Mouse (Mus musculus) ES-E14 (cell line): ENCODE data around the gene Il17rb. TPM values are rescaled to one million over a fixed set of nuclear protein-coding genes. Genes with fewer than 3 reads are reported as not detected.

Experiments used
- DNase-seq: peaks from one replicate; pipeline ENCODE4 v3.0.0-alpha.2; 2013; ENCODE audit warnings: low read depth, low spot score
- H3K27ac ChIP-seq: 2 replicates; pipeline ENCODE4 v1.5.1; 2012; ENCODE audit warnings: low read depth, mild to moderate bottlenecking, low read length, moderate library complexity, mixed read lengths; ENCODE audit not compliant: poor library complexity, insufficient read depth, severe bottlenecking
- H3K36me3 ChIP-seq: 2 replicates; pipeline ENCODE4 v1.6.1; 2012; ENCODE audit warnings: mild to moderate bottlenecking, low read length, moderate library complexity, mixed read lengths; ENCODE audit not compliant: control insufficient read depth, poor library complexity, insufficient read depth, severe bottlenecking
- H3K4me1 ChIP-seq, 2 experiments: fragments of 150-350 bp in 1 of 2; sonication (generic) in 1 of 2; 2 replicates each; pipeline ENCODE4 v1.6.1; 2012; ENCODE audit warnings: low read length in 2 of 2, mild to moderate bottlenecking in 1 of 2, mixed read lengths in 1 of 2; ENCODE audit not compliant: control insufficient read depth in 2 of 2, insufficient read depth in 2 of 2, poor library complexity in 1 of 2
- H3K4me3 ChIP-seq, 2 experiments: fragments of 150-350 bp in 1 of 2; sonication (generic) in 1 of 2; 2 replicates each; pipeline ENCODE4 v1.5.1; 2012; ENCODE audit warnings: low read length in 2 of 2, low read depth in 1 of 2, mild to moderate bottlenecking in 1 of 2, mixed read lengths in 1 of 2; ENCODE audit not compliant: insufficient read depth in 1 of 2, poor library complexity in 1 of 2, severe bottlenecking in 1 of 2
- H3K9ac ChIP-seq: 2 replicates; pipeline ENCODE4 v1.6.1; 2012; ENCODE audit warnings: low read depth, mild to moderate bottlenecking, low read length, mixed read lengths; ENCODE audit not compliant: poor library complexity, insufficient read depth, severe bottlenecking
- H3K9me3 ChIP-seq: fragments of 150-350 bp; sonication (generic); 2 replicates; pipeline ENCODE4 v1.6.1; 2012; ENCODE audit warnings: low read depth, mild to moderate bottlenecking, low read length; ENCODE audit not compliant: control insufficient read depth, insufficient read depth
- CHD2 ChIP-seq: IDR thresholded peaks from 2 replicates; pipeline ENCODE4 v1.6.1; 2014; ENCODE audit warnings: mild to moderate bottlenecking, low read depth, low read length, inconsistent platforms
- HCFC1 ChIP-seq: IDR thresholded peaks from 2 replicates; pipeline ENCODE4 v1.6.1; 2012; ENCODE audit warnings: low read length, inconsistent platforms, borderline replicate concordance; ENCODE audit not compliant: insufficient read depth
- MAFK ChIP-seq: IDR thresholded peaks from 2 replicates; pipeline ENCODE4 v1.6.1; 2014; ENCODE audit warnings: mild to moderate bottlenecking, low read depth, low read length, inconsistent platforms; ENCODE audit not compliant: insufficient read depth
- ZC3H11A ChIP-seq: IDR thresholded peaks from 2 replicates; pipeline ENCODE4 v1.6.1; 2012; ENCODE audit warnings: low read depth, mild to moderate bottlenecking, inconsistent platforms, low read length, borderline replicate concordance
- ZNF384 ChIP-seq: IDR thresholded peaks from 2 replicates; pipeline ENCODE4 v1.6.1; 2012; ENCODE audit warnings: low read depth, low read length, inconsistent platforms
- in situ Hi-C, 2 experiments: fragments of 600-800 bp; cut with MboI; formaldehyde crosslinking; loops; one replicate each; pipeline ENCODE4 v1.15.1; 2025; ENCODE audit warnings: low sequenced_read_pairs in 2 of 2, inconsistent platforms in 1 of 2; ENCODE audit not compliant: unreplicated experiment in 2 of 2
- total RNA-seq: library from RNA; depleted of rRNA; stranded (reverse); fragments of 300-350 nt; gene quantifications from 2 replicates; pipeline ENCODE4 v1.2.3, GENCODE M21; 2012

Gene Il17rb
- total RNA-seq, 1 experiment: 0.62 TPM

- no peaks in the 10 kb centered on the region for H3K4me1 ChIP-seq
- no peaks in the 10 kb centered on the region for H3K9me3 ChIP-seq
- TF ChIP-seq HCFC1: no peak
- no peak for TF ChIP-seq ZNF384
- TF ChIP-seq MAFK: no peak
- TF ChIP-seq CHD2: no peak
- TF ChIP-seq ZC3H11A: no peak
- DNase-seq: no peak
- in situ Hi-C loops: no loop called here
- H3K9ac ChIP-seq: no peak overlapping the region
- no peaks in the 10 kb centered on the region for H3K36me3 ChIP-seq
- no peak overlapping the region for H3K4me3 ChIP-seq
- no peak overlapping the region for H3K27ac ChIP-seq
Observed at GRCm38 (mm10) chr14:30011886-30012560, 3.3 kb upstream of the Il17rb start.

GRCm38 (mm10) chr14:30009864-30010560 lies 1.3 kb upstream of the Il17rb start:
- Histone ChIP-seq H3K4me1 (no peaks in the 10 kb centered on the region), H3K9ac (no peak overlapping the region), H3K27ac (no peak overlapping the region), H3K9me3 (no peaks in the 10 kb centered on the region), H3K4me3 (no peak overlapping the region), H3K36me3 (no peaks in the 10 kb centered on the region)
- TF ChIP-seq HCFC1 (no peak), MAFK (no peak), CHD2 (no peak), ZNF384 (no peak)
- in situ Hi-C loops: no loop called here
- no peak for DNase-seq

- peaks cover 14% of the 10 kb centered on the region; the same call in 1 of the 2 replicates for H3K36me3 ChIP-seq
- no peak overlapping the region for H3K9ac ChIP-seq
- no peak overlapping the region for H3K4me3 ChIP-seq
- DNase-seq: no peak
- no peak overlapping the region for H3K27ac ChIP-seq
- no peak for TF ChIP-seq CHD2
- no peak for TF ChIP-seq ZC3H11A
- TF ChIP-seq ZNF384: no peak
- TF ChIP-seq MAFK: no peak
- no peak for TF ChIP-seq HCFC1
- H3K4me1 ChIP-seq: peaks cover 0 to 15% of the 10 kb centered on the region in 2 experiments; a peak in 3 of 4 replicates
- no peaks in the 10 kb centered on the region for H3K9me3 ChIP-seq
- in situ Hi-C loops: no loop called here
Observed at GRCm38 (mm10) chr14:29999475-29999811, 9.3 kb downstream of the Il17rb start.

GRCm38 (mm10) chr14:29998747-29999474 lies 9.8 kb downstream of the Il17rb start:
- TF ChIP-seq ZC3H11A: no peak
- TF ChIP-seq HCFC1: no peak
- TF ChIP-seq MAFK: no peak
- no peak for TF ChIP-seq CHD2
- TF ChIP-seq ZNF384: no peak
- H3K4me3 ChIP-seq: no peak overlapping the region
- H3K9ac ChIP-seq: no peak overlapping the region
- H3K27ac ChIP-seq: no peak overlapping the region; the same call in 1 of the 2 replicates
- no peaks in the 10 kb centered on the region for H3K9me3 ChIP-seq
- H3K36me3 ChIP-seq: peaks cover 18% of the 10 kb centered on the region
- in situ Hi-C loops: no loop called here
- peaks cover 0 to 15% of the 10 kb centered on the region in 2 experiments; a peak in 3 of 4 replicates for H3K4me1 ChIP-seq
- DNase-seq: no peak
